ENCODE assay signal across 10 mouse cellular contexts in genomic region chr4:103793589-103794312, GRCm38 (mm10).
DNase-seq lines count a peak whose midpoint lies in the region; ATAC-seq and TF ChIP-seq lines count a peak whose summit lies in the region.
"Had no signal": no experiment of that assay in that cellular context is flagged by ENCODE, and none has a peak within 500 bp of the region (broad histone marks: within the 10 kb centered on the region; RNA-seq: fewer than 3 reads in every experiment).

No protein-coding gene starts in this region.

- TF ChIP-seq EP300 in heart, adult 2 months (IDR thresholded peaks at IDR 0.05; ENCODE audit: insufficient read depth, low read depth, low read length), result no peak

- no peaks in the 10 kb centered on the region for H3K9me3 ChIP-seq in heart, embryonic 15.5 days (replicated peaks)
- no peaks in the 10 kb centered on the region for H3K9me3 ChIP-seq in lung, embryonic 16.5 days (ENCODE audit: control insufficient read depth, low read length)
- H3K9me3 ChIP-seq in intestine, embryonic 14.5 days (ENCODE audit: control insufficient read depth, low read length), result no peaks in the 10 kb centered on the region
- H3K9me3 ChIP-seq in stomach, embryonic 14.5 days (ENCODE audit: control insufficient read depth, low read depth, low read length), result no peaks in the 10 kb centered on the region

- no peak overlapping the region for H3K4me3 ChIP-seq in heart, embryonic 15.5 days
- H3K4me3 ChIP-seq in heart, adult 2 months, result no peak overlapping the region
- no peak overlapping the region for H3K4me3 ChIP-seq in lung, embryonic 16.5 days (ENCODE audit: low read length)
- no peak overlapping the region for H3K4me3 ChIP-seq in lung, adult 2 months (replicated peaks; ENCODE audit: extremely low read depth, low read depth, low read length)
- no peak overlapping the region for H3K4me3 ChIP-seq in intestine, embryonic 14.5 days (ENCODE audit: low read depth, low read length)
- H3K4me3 ChIP-seq in stomach, embryonic 14.5 days (ENCODE audit: low read depth, low read length), result no peak overlapping the region

- H3K9ac ChIP-seq in heart, embryonic 15.5 days, result no peak overlapping the region
- H3K9ac ChIP-seq in heart, adult 2 months (ENCODE audit: low read depth, low read length), result no peak overlapping the region
- no peak overlapping the region for H3K9ac ChIP-seq in lung, embryonic 16.5 days (ENCODE audit: low read length)
- H3K9ac ChIP-seq in intestine, embryonic 14.5 days (ENCODE audit: low read length), result no peak overlapping the region
- no peak overlapping the region for H3K9ac ChIP-seq in stomach, embryonic 14.5 days (replicated peaks; ENCODE audit: low read depth, low read length)

- no peak overlapping the region for H3K4me2 ChIP-seq in heart, embryonic 15.5 days
- H3K4me2 ChIP-seq in lung, embryonic 16.5 days (ENCODE audit: low read depth, low read length), result no peak overlapping the region
- no peak overlapping the region for H3K4me2 ChIP-seq in intestine, embryonic 14.5 days (ENCODE audit: low read length)
- no peak overlapping the region for H3K4me2 ChIP-seq in stomach, embryonic 14.5 days (replicated peaks; ENCODE audit: low read depth, low read length)

- DNase-seq in heart, adult 2 months, result no peak
- no peak for DNase-seq in lung, adult 2 months
- DNase-seq in intestine, embryonic 14.5 days (ENCODE audit: low spot score), result peak; percentile 57
- DNase-seq in embryo, embryonic 11 days, result no peak
- DNase-seq: cerebellum, adult 9-10 months; liver; retina, postnatal 1 day had no signal

- no peaks in the 10 kb centered on the region for H3K36me3 ChIP-seq in heart, embryonic 15.5 days
- H3K36me3 ChIP-seq in heart, adult 2 months (ENCODE audit: control insufficient read depth, insufficient read depth, low read length), result no peaks in the 10 kb centered on the region
- no peaks in the 10 kb centered on the region for H3K36me3 ChIP-seq in lung, embryonic 16.5 days (ENCODE audit: control insufficient read depth, insufficient read depth, low read length)
- H3K36me3 ChIP-seq in intestine, embryonic 14.5 days (ENCODE audit: control insufficient read depth, insufficient read depth, low read length), result no peaks in the 10 kb centered on the region
- no peaks in the 10 kb centered on the region for H3K36me3 ChIP-seq in stomach, embryonic 14.5 days (ENCODE audit: control insufficient read depth, insufficient read depth, low read length)

- peak overlapping the region; percentile 53 for H3K27ac ChIP-seq in heart, embryonic 15.5 days
- no peak overlapping the region for H3K27ac ChIP-seq in heart, adult 2 months
- peak overlapping the region; percentile 58 for H3K27ac ChIP-seq in lung, embryonic 16.5 days (ENCODE audit: low read length)
- peak overlapping the region; percentile 78 for H3K27ac ChIP-seq in intestine, embryonic 14.5 days (ENCODE audit: low read depth)
- peak overlapping the region; percentile 74 for H3K27ac ChIP-seq in stomach, embryonic 14.5 days (ENCODE audit: low read length)

- no peaks in the 10 kb centered on the region for H3K79me2 ChIP-seq in heart, adult 2 months (replicated peaks; ENCODE audit: control insufficient read depth, insufficient read depth, low read length)

- WGBS in heart, embryonic 15.5 days, result 64% methylated on average over 8 of the region's 8 CpGs
- 61% methylated on average over 8 of the region's 8 CpGs for WGBS in heart, adult 2 months
- WGBS in lung, embryonic 16.5 days, result 33% methylated on average over 8 of the region's 8 CpGs
- 56% methylated on average over 8 of the region's 8 CpGs for WGBS in lung, adult 2 months
- 29% methylated on average over 8 of the region's 8 CpGs for WGBS in intestine, embryonic 14.5 days
- 30% methylated on average over 8 of the region's 8 CpGs for WGBS in stomach, embryonic 14.5 days

- H3K27me3 ChIP-seq in heart, embryonic 15.5 days, result no peaks in the 10 kb centered on the region
- H3K27me3 ChIP-seq in heart, adult 2 months (ENCODE audit: control insufficient read depth, insufficient read depth, low read length), result no peaks in the 10 kb centered on the region
- no peaks in the 10 kb centered on the region for H3K27me3 ChIP-seq in lung, embryonic 16.5 days (ENCODE audit: control insufficient read depth, insufficient read depth, low read depth, low read length)
- H3K27me3 ChIP-seq in intestine, embryonic 14.5 days (replicated peaks; ENCODE audit: control insufficient read depth, insufficient read depth, low read length), result no peaks in the 10 kb centered on the region
- no peaks in the 10 kb centered on the region for H3K27me3 ChIP-seq in stomach, embryonic 14.5 days (ENCODE audit: control insufficient read depth, insufficient read depth, low read length)

- no peak; the same call in 1 of the 2 replicates for ATAC-seq in heart, embryonic 15.5 days (replicated peaks; ENCODE audit: insufficient number of reproducible peaks, insufficient read depth, low FRiP score, low read depth)
- ATAC-seq in lung, embryonic 16.5 days (ENCODE audit: low read depth), result peak; percentile 95
- ATAC-seq in intestine, embryonic 14.5 days (replicated peaks; ENCODE audit: low FRiP score, low TSS enrichment, low read depth), result peak; percentile 81; the same call in 1 of the 2 replicates
- ATAC-seq in stomach, embryonic 14.5 days (ENCODE audit: insufficient number of reproducible peaks, insufficient read depth, low FRiP score, low read depth), result peak; percentile 82

- TF ChIP-seq POLR2A in heart, adult 2 months (IDR thresholded peaks at IDR 0.05; ENCODE audit: insufficient read depth, low read depth, low read length), result no peak
- no peak for TF ChIP-seq POLR2A in lung, adult 2 months (IDR thresholded peaks at IDR 0.05; ENCODE audit: borderline replicate concordance, extremely low read depth, low read depth, low read length)

- TF ChIP-seq CTCF in heart, adult 2 months (IDR thresholded peaks at IDR 0.05), result no peak
- TF ChIP-seq CTCF in lung, adult 2 months (IDR thresholded peaks at IDR 0.05; ENCODE audit: insufficient read depth, low read length), result no peak

- intact Hi-C loops in heart, adult 2 months (cut with DNase I), result no loop called here

- H3K4me1 ChIP-seq in heart, embryonic 15.5 days (replicated peaks), result no peaks in the 10 kb centered on the region
- no peaks in the 10 kb centered on the region for H3K4me1 ChIP-seq in heart, adult 2 months (ENCODE audit: control insufficient read depth, insufficient read depth, low read length)
- no peaks in the 10 kb centered on the region; the same call in 1 of the 2 replicates for H3K4me1 ChIP-seq in lung, embryonic 16.5 days (replicated peaks; ENCODE audit: control insufficient read depth, insufficient read depth, low read length)
- H3K4me1 ChIP-seq in lung, adult 2 months (ENCODE audit: control insufficient read depth, insufficient read depth, low read length), result no peaks in the 10 kb centered on the region
- no peaks in the 10 kb centered on the region for H3K4me1 ChIP-seq in intestine, embryonic 14.5 days (replicated peaks; ENCODE audit: control insufficient read depth, insufficient read depth, low read length)
- peaks cover 6% of the 10 kb centered on the region; the same call in 1 of the 2 replicates for H3K4me1 ChIP-seq in stomach, embryonic 14.5 days (ENCODE audit: control insufficient read depth, insufficient read depth, low read length)
